Mouse (Mus musculus) embryo, embryonic 9.5 days (tissue): ENCODE measurements at regions not wholly inside any gene's neighbourhood (a gene's known extent, or its start where the extent isn't known, plus 50 kb on each side); places are given as distances from the start of the nearest gene placed in this dataset.

ENCODE experiments used
- DNase-seq: peaks from one replicate; pipeline ENCODE4 v3.0.0-alpha.2; 2017; ENCODE audit errors: extremely low spot score

GRCm38 (mm10) chr15:62901955-62902354 is 943.0 kb downstream of the Gsdmc2 start:
- DNase-seq, result no peak

GRCm38 (mm10) chr15:62889798-62890197 is 955.2 kb downstream of the Gsdmc2 start:
- DNase-seq, result no peak

GRCm38 (mm10) chr15:62885331-62885730 is 959.6 kb downstream of the Gsdmc2 start:
- DNase-seq, result no peak

- no peak for DNase-seq
Observed at GRCm38 (mm10) chr15:62871082-62871766, 973.8 kb downstream of the Gsdmc2 start.

GRCm38 (mm10) chr15:62862574-62862973 is 982.4 kb downstream of the Gsdmc2 start:
- no peak for DNase-seq

- DNase-seq, result no peak
Observed at GRCm38 (mm10) chr15:62861422-62861821, 983.6 kb downstream of the Gsdmc2 start.

- no peak for DNase-seq
Observed at GRCm38 (mm10) chr15:62849326-62849725, 995.7 kb downstream of the Gsdmc2 start.

GRCm38 (mm10) chr15:62845884-62846283 is 999.1 kb downstream of the Gsdmc2 start:
- DNase-seq, result no peak

- DNase-seq, result no peak
Observed at GRCm38 (mm10) chr15:62825586-62825985, 1019.4 kb downstream of the Gsdmc2 start.

- DNase-seq, result no peak
Observed at GRCm38 (mm10) chr15:62823861-62824518, 1021.0 kb downstream of the Gsdmc2 start.

- DNase-seq, result no peak
Observed at GRCm38 (mm10) chr15:62822305-62822704, 1022.7 kb downstream of the Gsdmc2 start.

- DNase-seq, result no peak
Observed at GRCm38 (mm10) chr15:62813093-62813492, 1031.9 kb downstream of the Gsdmc2 start.

GRCm38 (mm10) chr15:62812026-62812425 is 1033.0 kb downstream of the Gsdmc2 start:
- no peak for DNase-seq

- no peak for DNase-seq
Observed at GRCm38 (mm10) chr15:62809320-62809719, 1035.7 kb downstream of the Gsdmc2 start.

- no peak for DNase-seq
Observed at GRCm38 (mm10) chr15:62808087-62808808, 1036.7 kb downstream of the Gsdmc2 start.

GRCm38 (mm10) chr15:62807364-62807763 is 1037.6 kb downstream of the Gsdmc2 start:
- DNase-seq, result no peak

GRCm38 (mm10) chr15:62802770-62803169 is 1042.2 kb downstream of the Gsdmc2 start:
- no peak for DNase-seq

- DNase-seq, result no peak
Observed at GRCm38 (mm10) chr15:62798731-62799130, 1046.2 kb downstream of the Gsdmc2 start.

- DNase-seq, result no peak
Observed at GRCm38 (mm10) chr15:62793569-62793968, 1051.4 kb downstream of the Gsdmc2 start.

- no peak for DNase-seq
Observed at GRCm38 (mm10) chr15:62792084-62792483, 1052.9 kb downstream of the Gsdmc2 start.

- DNase-seq, result no peak
Observed at GRCm38 (mm10) chr15:62787753-62788152, 1057.2 kb downstream of the Gsdmc2 start.

- no peak for DNase-seq
Observed at GRCm38 (mm10) chr15:62786315-62786714, 1058.7 kb downstream of the Gsdmc2 start.
